Mouse (Mus musculus): ENCODE data around the gene Cox10. TPM values are rescaled to one million over a fixed set of nuclear protein-coding genes. Genes with fewer than 3 reads are reported as not detected.

The Cox10 gene
- polyA plus RNA-seq, 1 experiment, result 19.5 TPM

- TF ChIP-seq EP300 (IDR thresholded peaks at IDR 0.05; ENCODE audit: insufficient read depth, low read depth, low read length), result no peak
- Histone ChIP-seq H3K4me1 (ENCODE audit: control insufficient read depth, insufficient read depth, low read length) (peaks cover 3% of the 10 kb centered on the region), H3K9me3 (replicated peaks; ENCODE audit: control insufficient read depth, insufficient read depth, low read length, poor library complexity, severe bottlenecking) (no peaks in the 10 kb centered on the region; the same call in 1 of the 2 replicates), H3K9ac (ENCODE audit: low read depth, poor library complexity, severe bottlenecking) (no peak overlapping the region), H3K27ac (ENCODE audit: insufficient read depth, low read length) (no peak overlapping the region), H3K36me3 (ENCODE audit: control insufficient read depth, insufficient read depth, low read length, poor library complexity, severe bottlenecking) (no peaks in the 10 kb centered on the region), H3K27me3 (ENCODE audit: control insufficient read depth, insufficient read depth, low read length, poor library complexity, severe bottlenecking) (no peaks in the 10 kb centered on the region), H3K4me3 (ENCODE audit: low read depth, low read length) (no peak overlapping the region)
Measured at GRCm38 (mm10) chr11:64035709-64036108, 43.6 kb downstream of the Cox10 start.

- no peaks in the 10 kb centered on the region; the same call in 1 of the 2 replicates for H3K9me3 ChIP-seq (replicated peaks; ENCODE audit: control insufficient read depth, insufficient read depth, low read length, poor library complexity, severe bottlenecking)
- no peaks in the 10 kb centered on the region for H3K27me3 ChIP-seq (ENCODE audit: control insufficient read depth, insufficient read depth, low read length, poor library complexity, severe bottlenecking)
- TF ChIP-seq POLR2A (IDR thresholded peaks at IDR 0.05; ENCODE audit: insufficient read depth, low read length) (no peak), EP300 (IDR thresholded peaks at IDR 0.05; ENCODE audit: insufficient read depth, low read depth, low read length) (no peak), CTCF (IDR thresholded peaks at IDR 0.05; ENCODE audit: low read depth, low read length) (no peak)
- no peak overlapping the region for H3K9ac ChIP-seq (ENCODE audit: low read depth, poor library complexity, severe bottlenecking)
- no peak overlapping the region for H3K27ac ChIP-seq (ENCODE audit: insufficient read depth, low read length)
- H3K4me1 ChIP-seq (ENCODE audit: control insufficient read depth, insufficient read depth, low read length), result peaks cover 3% of the 10 kb centered on the region
- no peak overlapping the region for H3K4me3 ChIP-seq (ENCODE audit: low read depth, low read length)
- H3K36me3 ChIP-seq (ENCODE audit: control insufficient read depth, insufficient read depth, low read length, poor library complexity, severe bottlenecking), result no peaks in the 10 kb centered on the region
Measured at GRCm38 (mm10) chr11:64034686-64035085, 44.6 kb downstream of the Cox10 start.

GRCm38 (mm10) chr11:64027423-64027822 lies 51.8 kb downstream of the Cox10 start:
- TF ChIP-seq EP300 (IDR thresholded peaks at IDR 0.05; ENCODE audit: insufficient read depth, low read depth, low read length) (0 out of 2 replicates have a peak, but pooled peaks have one; percentile 54), POLR2A (IDR thresholded peaks at IDR 0.05; ENCODE audit: insufficient read depth, low read length) (no peak)
- H3K27ac ChIP-seq (ENCODE audit: insufficient read depth, low read length), result peak overlapping the region; percentile 22; the same call in 1 of the 2 replicates
- H3K9me3 ChIP-seq (replicated peaks; ENCODE audit: control insufficient read depth, insufficient read depth, low read length, poor library complexity, severe bottlenecking), result no peaks in the 10 kb centered on the region
- no peaks in the 10 kb centered on the region for H3K4me1 ChIP-seq (ENCODE audit: control insufficient read depth, insufficient read depth, low read length)
- no peaks in the 10 kb centered on the region for H3K36me3 ChIP-seq (ENCODE audit: control insufficient read depth, insufficient read depth, low read length, poor library complexity, severe bottlenecking)
- no peaks in the 10 kb centered on the region for H3K27me3 ChIP-seq (ENCODE audit: control insufficient read depth, insufficient read depth, low read length, poor library complexity, severe bottlenecking)
- no peak overlapping the region for H3K9ac ChIP-seq (ENCODE audit: low read depth, poor library complexity, severe bottlenecking)
- H3K4me3 ChIP-seq (ENCODE audit: low read depth, low read length), result no peak overlapping the region

DNA sequence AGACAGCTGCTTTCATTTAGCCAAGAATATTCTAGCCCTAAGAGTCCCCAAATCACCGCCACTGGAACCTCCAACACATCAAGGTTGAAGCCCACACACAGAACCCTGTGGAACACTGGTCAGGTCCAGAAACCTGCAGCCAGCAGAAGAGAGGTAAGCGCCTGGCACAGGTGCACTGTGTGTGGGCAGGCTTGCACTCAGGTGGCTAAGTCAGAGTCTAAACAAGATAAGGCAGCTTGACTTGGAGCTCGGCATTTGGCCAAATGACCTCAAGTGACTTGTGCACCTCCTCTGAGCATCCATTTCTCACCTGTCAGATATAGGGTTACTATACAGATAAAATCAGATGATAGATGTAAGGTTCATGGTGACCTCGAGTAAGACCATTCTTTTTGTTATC lies 53.4 kb downstream of the Cox10 start:
- Histone ChIP-seq H3K27ac (ENCODE audit: insufficient read depth, low read length) (no peak overlapping the region), H3K4me3 (ENCODE audit: low read depth, low read length) (no peak overlapping the region), H3K36me3 (ENCODE audit: control insufficient read depth, insufficient read depth, low read length, poor library complexity, severe bottlenecking) (no peaks in the 10 kb centered on the region), H3K9ac (ENCODE audit: low read depth, poor library complexity, severe bottlenecking) (no peak overlapping the region), H3K27me3 (ENCODE audit: control insufficient read depth, insufficient read depth, low read length, poor library complexity, severe bottlenecking) (no peaks in the 10 kb centered on the region), H3K4me1 (ENCODE audit: control insufficient read depth, insufficient read depth, low read length) (no peaks in the 10 kb centered on the region), H3K9me3 (replicated peaks; ENCODE audit: control insufficient read depth, insufficient read depth, low read length, poor library complexity, severe bottlenecking) (no peaks in the 10 kb centered on the region)
- TF ChIP-seq EP300 (IDR thresholded peaks at IDR 0.05; ENCODE audit: insufficient read depth, low read depth, low read length) (no peak), POLR2A (IDR thresholded peaks at IDR 0.05; ENCODE audit: insufficient read depth, low read length) (no peak), CTCF (IDR thresholded peaks at IDR 0.05; ENCODE audit: low read depth, low read length) (no peak)

DNA sequence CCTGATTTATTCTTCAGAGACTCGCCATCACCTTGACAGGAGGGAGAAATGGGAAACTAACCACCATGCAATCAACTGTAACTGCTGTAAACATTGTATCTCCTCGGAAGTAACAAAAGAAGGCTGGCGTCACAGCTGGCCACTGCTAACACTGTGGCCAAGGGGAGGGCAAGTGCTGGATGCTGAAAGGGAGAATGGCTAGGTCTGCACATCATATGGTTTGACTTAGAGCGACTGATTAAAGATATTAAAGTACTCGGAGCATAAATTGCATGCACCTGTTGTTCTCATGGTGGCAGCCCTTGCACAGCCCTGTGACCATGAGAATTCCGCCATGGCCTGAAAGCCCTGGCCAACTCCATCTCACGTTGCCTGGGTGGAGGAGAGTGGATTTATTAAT lies 54.7 kb downstream of the Cox10 start:
- Histone ChIP-seq H3K36me3 (ENCODE audit: control insufficient read depth, insufficient read depth, low read length, poor library complexity, severe bottlenecking) (no peaks in the 10 kb centered on the region), H3K27ac (ENCODE audit: insufficient read depth, low read length) (no peak overlapping the region), H3K4me1 (ENCODE audit: control insufficient read depth, insufficient read depth, low read length) (no peaks in the 10 kb centered on the region)

DNA sequence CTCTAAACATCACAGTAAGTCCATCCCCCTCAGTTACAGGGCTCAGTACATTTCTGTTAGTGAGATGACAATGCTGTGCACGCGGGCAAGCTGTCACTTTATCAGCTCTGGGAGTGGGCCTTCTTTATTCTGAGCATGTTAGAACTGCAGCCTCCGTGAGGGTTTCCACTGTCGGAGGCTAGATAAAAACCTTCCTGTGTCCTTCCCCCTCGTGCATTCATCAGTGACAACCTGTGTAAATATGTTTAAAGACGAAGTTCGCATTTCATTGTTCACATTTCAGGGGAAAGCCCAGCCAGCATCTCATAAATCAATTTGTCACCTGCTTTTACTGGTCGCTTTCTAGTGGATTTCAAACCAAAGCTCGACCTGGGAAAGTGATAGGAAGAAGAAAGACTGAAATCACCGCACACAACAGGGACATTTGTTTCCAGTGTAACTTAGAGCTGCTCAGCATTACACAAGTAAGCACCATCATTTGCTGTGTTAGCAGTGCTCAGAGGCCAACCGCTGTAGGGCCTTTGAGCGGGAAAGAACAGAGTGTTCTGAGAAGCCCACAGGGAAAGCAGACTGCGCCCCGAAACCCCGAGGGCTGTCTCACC lies 55.8 kb downstream of the Cox10 start:
- Histone ChIP-seq H3K27ac (ENCODE audit: insufficient read depth, low read length) (no peak overlapping the region), H3K9me3 (replicated peaks; ENCODE audit: control insufficient read depth, insufficient read depth, low read length, poor library complexity, severe bottlenecking) (no peaks in the 10 kb centered on the region)

More for the DNA sequence above, 54.7 kb downstream of the Cox10 start:
- H3K9ac ChIP-seq (ENCODE audit: low read depth, poor library complexity, severe bottlenecking), result no peak overlapping the region
- TF ChIP-seq EP300 (IDR thresholded peaks at IDR 0.05; ENCODE audit: insufficient read depth, low read depth, low read length) (no peak), POLR2A (IDR thresholded peaks at IDR 0.05; ENCODE audit: insufficient read depth, low read length) (no peak), CTCF (IDR thresholded peaks at IDR 0.05; ENCODE audit: low read depth, low read length) (no peak)
- H3K4me3 ChIP-seq (ENCODE audit: low read depth, low read length), result no peak overlapping the region
- H3K27me3 ChIP-seq (ENCODE audit: control insufficient read depth, insufficient read depth, low read length, poor library complexity, severe bottlenecking), result no peaks in the 10 kb centered on the region
- no peaks in the 10 kb centered on the region for H3K9me3 ChIP-seq (replicated peaks; ENCODE audit: control insufficient read depth, insufficient read depth, low read length, poor library complexity, severe bottlenecking)

More for the DNA sequence above, 55.8 kb downstream of the Cox10 start:
- TF ChIP-seq CTCF (IDR thresholded peaks at IDR 0.05; ENCODE audit: low read depth, low read length) (no peak), EP300 (IDR thresholded peaks at IDR 0.05; ENCODE audit: insufficient read depth, low read depth, low read length) (no peak), POLR2A (IDR thresholded peaks at IDR 0.05; ENCODE audit: insufficient read depth, low read length) (no peak)
- no peaks in the 10 kb centered on the region for H3K27me3 ChIP-seq (ENCODE audit: control insufficient read depth, insufficient read depth, low read length, poor library complexity, severe bottlenecking)
- H3K36me3 ChIP-seq (ENCODE audit: control insufficient read depth, insufficient read depth, low read length, poor library complexity, severe bottlenecking), result no peaks in the 10 kb centered on the region; the same call in 1 of the 2 replicates
- no peak overlapping the region for H3K4me3 ChIP-seq (ENCODE audit: low read depth, low read length)
- H3K4me1 ChIP-seq (ENCODE audit: control insufficient read depth, insufficient read depth, low read length), result no peaks in the 10 kb centered on the region
- no peak overlapping the region for H3K9ac ChIP-seq (ENCODE audit: low read depth, poor library complexity, severe bottlenecking)

Data from ES-Bruce4 (cell line).